Mouse (Mus musculus): ENCODE results near the gene Rps29.

Rps29 gene

GRCm38 (mm10) chr12:69130486-69130885 lies 28.5 kb downstream of the Rps29 start:
- no peak for DNase-seq (ENCODE audit: low read depth, low spot score)

GRCm38 (mm10) chr12:69129634-69130310 lies 29.2 kb downstream of the Rps29 start:
- no peak for DNase-seq (ENCODE audit: low read depth, low spot score)

GRCm38 (mm10) chr12:69127626-69128025 lies 31.4 kb downstream of the Rps29 start:
- DNase-seq (ENCODE audit: low read depth, low spot score) = no peak

- no peak for DNase-seq (ENCODE audit: low read depth, low spot score)
These were observed 31.8 kb downstream of the Rps29 start for GRCm38 (mm10) chr12:69127170-69127569.

- no peak for DNase-seq (ENCODE audit: low read depth, low spot score)
These were observed 33.9 kb downstream of the Rps29 start for GRCm38 (mm10) chr12:69125066-69125465.

- DNase-seq (ENCODE audit: low read depth, low spot score) = no peak
These were observed 36.2 kb downstream of the Rps29 start for GRCm38 (mm10) chr12:69122801-69123200.

- DNase-seq (ENCODE audit: low read depth, low spot score) = no peak
These were observed 39.1 kb downstream of the Rps29 start for GRCm38 (mm10) chr12:69119908-69120307.
